Mouse (Mus musculus) T-helper 17 cell (primary cell): ENCODE measurements around the gene Rhbdd1.

Source experiments
- in situ Hi-C, 2 experiments: fragments of 300-600 bp; cut with MboI, MseI; formaldehyde crosslinking; loops; 1 replicate in 1 of 2; 2 replicates in 1 of 2; pipeline ENCODE4 v1.15.1; 2025; ENCODE audit warnings: high pct_unique_total_duplicates in 2 of 2

Rhbdd1 gene

DNA sequence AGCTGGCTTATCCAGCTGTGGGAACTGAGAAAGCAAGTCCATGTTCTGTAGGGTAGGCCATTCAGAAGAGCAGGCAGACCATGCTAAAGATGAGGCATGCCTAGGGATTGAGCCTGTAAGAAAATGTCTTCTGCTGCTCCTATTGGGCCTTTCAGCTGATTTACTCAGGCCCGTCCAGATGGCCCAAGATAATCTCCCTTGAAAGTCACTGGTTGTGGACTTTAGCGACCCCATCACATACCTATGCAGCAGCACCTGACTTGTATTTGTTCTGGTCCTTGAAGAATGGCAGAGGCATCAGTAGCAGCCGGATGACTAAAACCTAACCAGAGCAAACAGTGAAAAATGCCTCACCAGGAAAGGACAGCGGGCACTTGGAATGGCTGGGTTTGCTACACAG is 99.4 kb downstream of the Rhbdd1 start:
- in situ Hi-C loops, result no loop called here

DNA sequence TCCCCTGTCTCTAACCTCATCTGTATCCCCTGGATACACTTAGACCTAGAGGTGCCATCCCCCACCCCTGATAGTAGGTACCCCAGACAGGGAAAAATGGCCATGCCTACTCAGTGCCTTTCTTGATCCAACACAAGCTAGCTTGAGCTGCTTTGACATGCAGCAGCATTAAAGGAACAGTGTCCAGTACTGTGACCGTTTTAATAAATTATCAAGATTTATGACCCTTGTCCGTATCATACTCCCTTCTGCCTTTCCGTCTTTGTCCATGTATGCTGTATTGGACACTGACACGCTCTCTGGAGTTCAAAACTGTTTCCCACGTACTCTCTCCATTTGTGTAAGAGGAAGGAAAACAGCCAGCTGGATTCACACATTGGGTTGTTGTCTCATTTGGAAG is 111.5 kb downstream of the Rhbdd1 start:
- in situ Hi-C loops, result no loop called here

GRCm38 (mm10) chr1:82429061-82429460 is 112.8 kb downstream of the Rhbdd1 start:
- in situ Hi-C loops, result no loop called here

- in situ Hi-C loops, result no loop called here
These were observed 116.8 kb downstream of the Rhbdd1 start for GRCm38 (mm10) chr1:82432919-82433648.

- in situ Hi-C loops, result no loop called here
These were observed 117.4 kb downstream of the Rhbdd1 start for GRCm38 (mm10) chr1:82433649-82434005.

DNA sequence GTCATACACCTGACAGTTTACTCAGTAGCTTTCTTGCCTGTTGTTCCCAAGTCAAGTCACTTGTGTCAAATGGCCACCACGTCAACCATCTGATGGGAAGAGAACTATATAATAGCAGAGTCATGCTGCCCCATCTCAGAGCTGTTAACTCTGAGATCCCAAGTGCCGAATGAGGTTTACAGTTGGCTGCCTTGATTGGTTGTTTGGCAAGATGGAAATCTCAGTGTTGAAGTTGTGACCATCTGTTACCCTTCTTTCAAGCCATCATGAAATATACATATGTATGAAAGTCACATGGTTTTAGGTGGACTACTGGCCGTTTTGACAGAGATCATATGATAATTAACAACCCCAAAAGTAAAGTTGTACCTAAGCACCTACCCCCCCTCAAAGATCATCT is 121.0 kb downstream of the Rhbdd1 start:
- in situ Hi-C loops, result no loop called here

DNA sequence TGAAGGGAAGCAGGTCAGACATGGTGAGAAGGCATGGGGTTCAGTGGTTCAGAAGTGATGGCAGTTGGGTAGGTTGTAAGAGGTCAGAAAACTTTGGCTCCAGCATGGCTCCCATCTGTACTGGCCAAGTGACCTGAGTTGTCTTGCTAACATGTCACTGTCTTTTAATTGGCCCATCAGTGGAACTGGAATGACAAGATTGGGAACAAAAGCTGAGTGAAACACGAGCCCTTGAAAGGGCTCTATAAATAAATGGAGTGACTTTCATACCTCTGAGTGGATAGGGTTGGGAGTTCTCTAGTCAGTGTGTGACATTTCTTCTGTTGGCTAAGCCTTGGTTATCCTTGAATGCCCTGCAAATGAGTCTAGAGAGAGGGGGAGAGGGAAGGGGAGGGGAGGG is 123.9 kb downstream of the Rhbdd1 start:
- in situ Hi-C loops, result no loop called here

DNA sequence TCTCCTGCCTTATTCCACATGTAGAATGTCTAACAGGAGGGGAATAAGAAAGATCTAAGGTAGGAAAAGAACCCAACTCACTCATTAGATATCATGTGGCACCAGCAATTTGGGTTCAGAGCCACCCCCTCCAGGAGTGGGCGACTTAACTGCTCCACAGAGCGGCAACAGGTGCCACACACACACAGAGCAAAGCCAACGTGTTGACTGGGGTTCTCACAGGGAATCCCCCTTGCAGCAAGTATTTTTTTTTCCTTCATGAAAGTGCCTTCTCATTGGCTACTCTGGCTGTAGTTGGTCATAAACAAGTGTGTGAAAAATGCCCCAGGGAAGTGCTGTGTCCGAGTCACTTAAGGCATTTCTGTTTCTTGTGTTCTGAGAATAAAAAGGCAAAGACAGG is 127.3 kb downstream of the Rhbdd1 start:
- in situ Hi-C loops, result no loop called here

- in situ Hi-C loops, result no loop called here
These were observed 129.8 kb downstream of the Rhbdd1 start for GRCm38 (mm10) chr1:82446049-82446448.

DNA sequence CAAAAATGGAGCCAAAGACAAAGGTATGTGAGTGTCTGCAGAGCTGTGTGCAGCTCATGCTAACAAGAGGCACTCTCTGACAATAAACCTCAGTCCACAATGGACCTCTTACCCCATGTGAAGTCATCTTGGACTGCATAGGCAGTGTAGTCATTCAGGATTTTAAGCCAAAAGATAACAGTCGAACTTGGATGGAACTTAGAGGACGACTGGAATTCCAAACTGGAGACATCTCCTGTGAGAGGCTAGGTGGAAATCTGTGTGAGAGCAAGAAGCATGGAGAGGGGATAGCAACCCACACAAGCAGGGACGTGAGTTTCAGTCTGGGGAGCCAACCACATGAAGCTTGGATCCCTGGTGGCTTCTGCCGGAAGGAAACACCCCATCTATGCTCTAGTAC is 133.6 kb downstream of the Rhbdd1 start:
- in situ Hi-C loops, result loop anchor here (25.0 kb wide), 1 partner anchor 1138 kb away; no protein-coding TSS in a partner anchor

GRCm38 (mm10) chr1:82451927-82452651 is 135.8 kb downstream of the Rhbdd1 start:
- in situ Hi-C loops, result loop anchor here (25.0 kb wide), 1 partner anchor 1140 kb away; no protein-coding TSS in a partner anchor

DNA sequence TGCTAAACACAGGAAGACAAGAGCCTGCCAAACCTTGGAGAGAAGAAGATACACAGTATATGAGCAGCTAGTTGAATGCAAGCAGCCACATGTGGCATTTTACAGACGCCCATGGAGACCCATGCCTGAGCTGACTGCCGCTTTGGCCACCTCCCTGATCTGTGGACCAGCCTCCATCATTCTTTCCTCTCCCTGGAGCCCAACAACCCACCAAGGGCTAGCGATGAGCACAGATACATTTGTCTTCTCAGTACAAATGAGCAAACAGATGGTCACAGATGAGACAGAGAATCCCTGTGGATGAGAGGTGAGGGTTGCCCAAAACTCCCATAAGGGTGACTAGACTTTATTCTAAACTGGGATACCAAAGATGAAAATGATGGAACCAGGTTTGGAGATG is 137.8 kb downstream of the Rhbdd1 start:
- in situ Hi-C loops, result loop anchor here (25.0 kb wide), 1 partner anchor 1142 kb away; no protein-coding TSS in a partner anchor

GRCm38 (mm10) chr1:82459350-82459749 is 143.1 kb downstream of the Rhbdd1 start:
- in situ Hi-C loops, result loop anchor here (25.0 kb wide), 1 partner anchor 1147 kb away; no protein-coding TSS in a partner anchor

DNA sequence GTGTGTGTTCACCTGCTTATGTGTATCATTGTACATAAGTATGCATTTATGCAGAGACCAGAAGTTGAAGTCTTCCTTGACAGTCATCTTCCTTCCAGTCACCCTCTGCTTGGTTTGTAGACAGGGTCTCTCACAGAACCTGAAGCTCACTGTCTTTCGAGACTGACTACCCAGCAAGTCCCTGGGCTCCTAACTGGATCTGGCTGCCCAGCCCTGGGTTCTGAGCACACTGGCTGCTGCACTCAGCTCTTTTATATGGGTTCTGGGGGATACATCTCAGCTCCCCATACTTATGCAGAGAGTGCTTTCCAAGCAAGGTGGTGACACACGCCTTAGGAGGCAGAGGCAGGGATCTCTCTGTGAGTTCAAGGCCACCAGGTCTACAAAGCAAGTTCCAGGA is 143.7 kb downstream of the Rhbdd1 start:
- in situ Hi-C loops, result loop anchor here (25.0 kb wide), 1 partner anchor 1148 kb away; no protein-coding TSS in a partner anchor

GRCm38 (mm10) chr1:82461041-82461440 is 144.8 kb downstream of the Rhbdd1 start:
- in situ Hi-C loops, result loop anchor here (25.0 kb wide), 1 partner anchor 1149 kb away; no protein-coding TSS in a partner anchor

DNA sequence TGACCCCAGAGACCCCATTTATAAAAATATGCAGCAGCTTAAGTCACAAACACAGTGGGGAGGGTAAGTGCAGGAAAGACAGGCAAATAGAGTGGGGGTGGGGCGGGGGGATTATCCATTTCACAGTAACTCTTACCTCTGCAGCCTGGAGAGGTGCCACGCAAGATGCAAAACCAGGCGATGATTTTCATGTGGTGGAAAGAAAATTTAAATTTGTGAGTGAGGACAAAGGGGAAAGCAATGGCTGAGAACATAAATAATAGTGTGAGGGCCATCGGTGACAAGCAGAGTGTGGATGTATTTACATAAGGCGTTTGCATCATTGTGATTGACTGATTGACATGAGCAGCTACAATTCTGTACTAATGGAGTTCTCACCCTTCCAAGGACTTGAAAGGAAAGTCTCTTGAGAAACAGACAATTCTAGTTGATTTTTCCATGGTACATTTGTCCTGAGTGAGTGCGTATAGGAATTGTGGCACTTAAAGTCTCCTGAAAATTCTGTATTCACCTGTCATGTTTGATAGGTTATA is 149.1 kb downstream of the Rhbdd1 start:
- in situ Hi-C loops, result loop anchor here (25.0 kb wide), 1 partner anchor 1153 kb away; no protein-coding TSS in a partner anchor

- in situ Hi-C loops, result loop anchor here (25.0 kb wide), 1 partner anchor 1157 kb away; no protein-coding TSS in a partner anchor
These were observed 152.6 kb downstream of the Rhbdd1 start for GRCm38 (mm10) chr1:82468872-82469271.

DNA sequence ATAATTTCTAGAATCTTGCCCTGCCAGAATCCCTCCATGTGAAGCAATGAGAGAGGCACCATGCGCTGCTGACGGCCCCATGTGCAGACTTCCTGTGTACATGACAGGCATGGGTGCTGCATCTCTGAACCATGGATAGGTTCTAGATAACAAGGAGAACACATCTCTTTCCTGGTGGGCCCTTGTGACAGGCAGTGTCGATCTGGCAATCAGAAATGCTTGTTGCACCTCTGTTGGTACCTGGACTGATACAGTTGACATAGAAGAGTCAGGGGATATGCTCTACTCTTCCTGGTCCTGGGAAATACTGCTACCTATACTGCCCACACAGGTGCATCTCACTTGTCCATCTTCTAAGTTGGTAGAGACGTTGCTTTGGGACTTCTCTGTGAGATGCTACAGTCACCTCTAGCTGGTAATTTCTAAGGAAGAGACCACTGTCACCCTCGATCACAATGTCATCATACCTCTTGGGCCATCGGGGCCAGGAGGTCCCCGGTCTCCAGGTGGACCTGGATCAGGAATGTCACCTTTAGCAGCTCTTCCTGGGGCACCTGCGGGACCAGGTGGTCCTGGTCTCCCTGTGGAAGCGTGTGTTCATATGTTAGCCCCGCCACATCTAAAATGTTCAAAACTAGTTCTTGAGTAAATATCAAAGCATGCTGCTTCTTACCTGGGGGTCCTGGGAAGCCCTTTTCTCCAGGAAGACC is 154.4 kb downstream of the Rhbdd1 start:
- in situ Hi-C loops, result loop anchor here (10.0 to 25.0 kb wide), 2 partner anchors 366 to 1158 kb away; no protein-coding TSS in a partner anchor

DNA sequence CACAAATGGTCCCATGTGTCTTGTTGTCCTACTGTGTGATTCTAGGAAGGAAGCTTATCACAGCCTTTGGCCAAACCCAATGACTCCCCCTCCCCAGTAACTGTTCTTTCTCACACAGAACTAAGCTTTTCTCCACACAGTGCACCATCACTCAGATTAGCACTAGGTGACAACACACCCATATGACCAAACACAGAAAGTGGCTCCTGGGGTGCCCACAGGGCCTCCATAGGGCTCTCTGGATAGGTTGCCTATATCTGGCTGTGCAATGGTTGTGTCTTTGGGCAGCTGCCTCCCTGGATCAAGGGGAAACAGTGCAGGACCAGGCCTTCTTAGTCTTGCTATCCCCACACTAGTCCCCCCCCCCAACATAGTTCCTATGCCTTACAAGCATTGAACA is 157.2 kb downstream of the Rhbdd1 start:
- in situ Hi-C loops, result loop anchor here (10.0 to 25.0 kb wide), 2 partner anchors 369 to 1161 kb away; no protein-coding TSS in a partner anchor

DNA sequence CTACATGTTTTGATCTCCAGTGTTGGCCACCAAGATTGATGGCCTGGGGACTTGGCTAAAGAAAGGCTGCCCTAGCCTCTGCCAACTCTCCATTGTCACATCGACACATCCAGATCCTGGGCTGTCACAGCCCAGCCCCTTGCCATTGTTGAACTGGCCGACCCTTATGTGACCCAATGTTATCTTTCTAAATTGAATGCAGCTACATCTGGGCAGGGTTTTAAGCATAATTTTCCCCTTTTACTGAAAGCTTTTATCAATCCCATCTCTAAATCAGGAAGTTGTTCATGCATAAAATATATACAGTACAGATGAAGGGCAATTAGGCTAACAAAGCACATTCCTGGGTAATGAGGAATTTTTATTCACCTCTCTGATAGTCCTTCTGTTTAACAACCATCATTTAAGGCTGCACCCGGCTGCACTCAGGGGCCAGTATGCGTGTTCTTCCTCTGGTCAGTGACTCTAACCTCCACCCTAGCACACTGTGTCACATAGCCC is 158.3 kb downstream of the Rhbdd1 start:
- in situ Hi-C loops, result loop anchor here (10.0 to 25.0 kb wide), 2 partner anchors 370 to 1162 kb away; no protein-coding TSS in a partner anchor

DNA sequence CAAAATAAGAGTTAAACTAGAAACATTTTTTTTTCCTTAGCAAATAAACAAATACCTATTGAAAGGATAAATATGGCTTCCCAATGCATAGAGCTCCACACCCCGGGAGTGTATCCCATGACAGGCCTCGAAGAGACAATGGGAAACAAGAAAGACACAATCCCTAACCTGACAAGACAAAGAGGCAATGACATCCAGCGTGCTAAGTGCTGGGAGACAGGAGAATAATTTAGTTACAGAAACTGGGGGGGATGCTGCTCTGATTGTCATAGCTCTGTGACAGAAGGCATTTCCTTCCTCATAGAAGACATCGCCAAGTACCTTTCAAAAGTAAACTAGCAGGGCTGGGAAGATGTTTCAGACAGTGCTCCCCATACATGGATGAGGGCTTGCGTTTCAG is 159.0 kb downstream of the Rhbdd1 start:
- in situ Hi-C loops, result loop anchor here in 1 of 2 experiments (10.0 kb wide), 1 partner anchor 370 kb away; no protein-coding TSS in a partner anchor
